Mouse (Mus musculus) heart, postnatal 0 days (tissue): ENCODE results near the gene Cdh15.

Source experiments
- CTCF ChIP-seq: IDR thresholded peaks from 2 replicates; pipeline ENCODE4 v1.5.1; 2016; ENCODE audit warnings: antibody characterized with exemption, control low read depth, low read depth
- EP300 ChIP-seq: IDR thresholded peaks from 2 replicates; pipeline ENCODE4 v1.6.1; 2016; ENCODE audit warnings: antibody characterized with exemption, low read depth

DNA sequence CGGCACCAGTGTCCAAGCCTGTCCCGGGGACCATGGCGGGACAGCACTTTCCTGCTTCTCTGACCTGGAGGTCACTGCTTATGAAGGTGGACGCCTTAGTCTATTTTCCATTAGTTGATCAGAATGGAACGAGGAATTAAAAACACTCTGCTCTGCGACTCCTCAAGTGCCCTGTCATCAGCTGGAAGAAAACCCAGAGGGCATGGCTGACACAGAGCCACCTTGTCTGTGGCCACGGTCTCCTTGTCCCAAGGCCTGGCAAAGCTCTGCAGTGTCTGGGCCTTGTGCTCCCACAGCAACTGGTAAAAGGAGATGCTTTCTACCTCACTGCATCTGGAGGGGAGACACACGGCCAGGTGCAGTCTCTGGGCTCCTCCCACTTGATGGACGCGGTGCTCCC is 35.9 kb downstream of the Cdh15 start:
- TF ChIP-seq CTCF (no peak), EP300 (no peak)
